Mouse (Mus musculus): ENCODE results near the gene Nudt8. TPM values are rescaled to one million over a fixed set of nuclear protein-coding genes. Genes with fewer than 3 reads are reported as not detected.

Gene Nudt8
- total and polyA plus RNA-seq, 2 experiments from 2014 or later, result 22.1 to 26.2 TPM

GRCm38 (mm10) chr19:4011086-4011485 lies 10.7 kb downstream of the Nudt8 start:
- no peak for DNase-seq (ENCODE audit: low spot score)
- Histone ChIP-seq H3K9ac (replicated peaks; ENCODE audit: low read length, poor library complexity, severe bottlenecking) (no peak overlapping the region), H3K4me2 (ENCODE audit: low read depth, low read length, poor library complexity, severe bottlenecking) (no peak overlapping the region)

GRCm38 (mm10) chr19:4012432-4013022 lies 12.1 kb downstream of the Nudt8 start, which contains the start of gene Ndufv1:
Gene Ndufv1 (minus strand): TSS chr19:4012806.
- TF ChIP-seq CTCF (IDR thresholded peaks at IDR 0.05), result peak; percentile 92
- H3K36me3 ChIP-seq (ENCODE audit: insufficient read depth, low read length), result peaks cover 24% of the 10 kb centered on the region
- H3K4me2 ChIP-seq (ENCODE audit: low read depth, low read length, poor library complexity, severe bottlenecking), result peak within 1 kb of the TSS; percentile 61
- peak within 1 kb of the TSS; percentile 77 for H3K27ac ChIP-seq (ENCODE audit: low read depth, low read length)
- 0% methylated on average over 45 of the region's 45 CpGs for WGBS
- ATAC-seq (ENCODE audit: low FRiP score) (peak; percentile 99), DNase-seq (ENCODE audit: low spot score) (peak; percentile 99)
- peaks cover 5% of the 10 kb centered on the region; the same call in 1 of the 2 replicates for H3K4me1 ChIP-seq (ENCODE audit: insufficient read depth, low read length)
- H3K9me3 ChIP-seq (ENCODE audit: low read length), result no peaks in the 10 kb centered on the region
- no peaks in the 10 kb centered on the region for H3K27me3 ChIP-seq (ENCODE audit: insufficient read depth, low read length)
- peak within 1 kb of the TSS; percentile 81 for H3K4me3 ChIP-seq (ENCODE audit: low read depth, low read length)
- peak within 1 kb of the TSS; percentile 79 for H3K9ac ChIP-seq (replicated peaks; ENCODE audit: low read length, poor library complexity, severe bottlenecking)

More at GRCm38 (mm10) chr19:4011086-4011485, 10.7 kb downstream of the Nudt8 start:
- no peak for ATAC-seq (ENCODE audit: low FRiP score)
- H3K4me1 ChIP-seq (ENCODE audit: insufficient read depth, low read length), result peaks cover 5% of the 10 kb centered on the region; the same call in 1 of the 2 replicates
- TF ChIP-seq CTCF (IDR thresholded peaks at IDR 0.05), result no peak
- 94% methylated on average over 5 of the region's 5 CpGs for WGBS
- H3K4me3 ChIP-seq (ENCODE audit: low read depth, low read length), result no peak overlapping the region
- no peaks in the 10 kb centered on the region for H3K27me3 ChIP-seq (ENCODE audit: insufficient read depth, low read length)
- H3K27ac ChIP-seq (ENCODE audit: low read depth, low read length), result no peak overlapping the region
- H3K36me3 ChIP-seq (ENCODE audit: insufficient read depth, low read length), result peaks cover 37% of the 10 kb centered on the region
- H3K9me3 ChIP-seq (ENCODE audit: low read length), result no peaks in the 10 kb centered on the region

GRCm38 (mm10) chr19:4013066-4013465 lies 12.7 kb downstream of the Nudt8 start:
- H3K27me3 ChIP-seq (ENCODE audit: insufficient read depth, low read length), result no peaks in the 10 kb centered on the region
- peak overlapping the region; percentile 81 for H3K4me3 ChIP-seq (ENCODE audit: low read depth, low read length)
- peak overlapping the region; percentile 56 for H3K4me2 ChIP-seq (ENCODE audit: low read depth, low read length, poor library complexity, severe bottlenecking)
- no peak overlapping the region for H3K9ac ChIP-seq (replicated peaks; ENCODE audit: low read length, poor library complexity, severe bottlenecking)
- no peak overlapping the region for H3K27ac ChIP-seq (ENCODE audit: low read depth, low read length)
- no peaks in the 10 kb centered on the region for H3K9me3 ChIP-seq (ENCODE audit: low read length)
- H3K4me1 ChIP-seq (ENCODE audit: insufficient read depth, low read length), result peaks cover 5% of the 10 kb centered on the region; the same call in 1 of the 2 replicates
- DNase-seq (ENCODE audit: low spot score) (no peak), ATAC-seq (ENCODE audit: low FRiP score) (no peak)
- TF ChIP-seq CTCF (IDR thresholded peaks at IDR 0.05), result no peak
- H3K36me3 ChIP-seq (ENCODE audit: insufficient read depth, low read length), result peaks cover 18% of the 10 kb centered on the region
- whole genome bisulfite sequencing, result 26% methylated on average over 9 of the region's 9 CpGs

DNA sequence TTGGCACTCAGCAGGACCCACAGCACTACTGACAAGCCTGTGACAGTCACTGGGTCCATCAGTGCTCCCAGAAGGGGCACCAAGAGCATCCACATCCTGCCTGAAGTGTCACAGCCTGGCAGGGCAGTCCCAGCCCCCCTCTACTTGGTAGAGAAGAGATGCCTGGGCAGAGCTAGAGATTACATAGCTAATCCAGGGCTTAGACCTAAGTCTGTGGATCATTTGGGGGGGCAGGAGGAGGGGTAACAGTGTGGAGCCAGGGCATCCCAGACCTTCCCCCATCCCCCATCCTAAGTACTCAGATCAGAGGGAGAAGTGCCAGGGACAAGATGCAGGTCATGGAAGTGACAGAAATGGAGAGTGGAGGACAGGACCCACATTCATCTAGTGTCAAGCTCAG lies 14.4 kb downstream of the Nudt8 start:
- no peak overlapping the region for H3K4me2 ChIP-seq (ENCODE audit: low read depth, low read length, poor library complexity, severe bottlenecking)
- H3K36me3 ChIP-seq (ENCODE audit: insufficient read depth, low read length), result peaks cover 2% of the 10 kb centered on the region; the same call in 1 of the 2 replicates
- H3K4me3 ChIP-seq (ENCODE audit: low read depth, low read length), result no peak overlapping the region
- H3K27me3 ChIP-seq (ENCODE audit: insufficient read depth, low read length), result no peaks in the 10 kb centered on the region
- ATAC-seq (ENCODE audit: low FRiP score), result no peak
- no peak for DNase-seq (ENCODE audit: low spot score)
- peaks cover 5% of the 10 kb centered on the region; the same call in 1 of the 2 replicates for H3K4me1 ChIP-seq (ENCODE audit: insufficient read depth, low read length)
- no peak for TF ChIP-seq CTCF (IDR thresholded peaks at IDR 0.05)
- no peak overlapping the region for H3K27ac ChIP-seq (ENCODE audit: low read depth, low read length)
- no peaks in the 10 kb centered on the region for H3K9me3 ChIP-seq (ENCODE audit: low read length)
- H3K9ac ChIP-seq (replicated peaks; ENCODE audit: low read length, poor library complexity, severe bottlenecking), result no peak overlapping the region; the same call in 1 of the 2 replicates

DNA sequence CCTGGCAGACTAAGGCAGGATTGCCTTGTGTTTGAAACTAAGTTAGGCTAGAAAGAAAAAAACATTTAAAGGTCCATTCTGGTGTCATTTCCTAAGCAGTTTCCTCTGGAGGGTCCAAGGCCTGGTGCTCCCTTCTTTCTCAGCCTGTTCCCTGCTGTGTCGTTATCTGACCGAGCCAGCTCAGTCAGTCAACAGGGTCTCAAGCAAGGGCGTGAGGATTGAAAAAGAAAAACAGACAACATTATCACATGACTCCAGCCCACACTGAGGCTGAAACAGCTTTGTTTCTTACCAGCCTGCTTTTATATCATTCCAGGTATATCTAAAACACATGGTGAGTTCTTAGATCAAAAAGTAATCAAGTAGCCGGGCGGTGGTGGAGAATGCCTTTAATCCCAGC lies 15.3 kb downstream of the Nudt8 start:
- H3K9ac ChIP-seq (replicated peaks; ENCODE audit: low read length, poor library complexity, severe bottlenecking), result no peak overlapping the region
- no peak overlapping the region for H3K4me3 ChIP-seq (ENCODE audit: low read depth, low read length)
- 67% methylated on average over 5 of the region's 5 CpGs for WGBS
- H3K36me3 ChIP-seq (ENCODE audit: insufficient read depth, low read length), result no peaks in the 10 kb centered on the region
- no peak overlapping the region for H3K4me2 ChIP-seq (ENCODE audit: low read depth, low read length, poor library complexity, severe bottlenecking)
- H3K9me3 ChIP-seq (ENCODE audit: low read length), result no peaks in the 10 kb centered on the region
- H3K4me1 ChIP-seq (ENCODE audit: insufficient read depth, low read length), result peaks cover 5% of the 10 kb centered on the region; the same call in 1 of the 2 replicates
- H3K27ac ChIP-seq (ENCODE audit: low read depth, low read length), result no peak overlapping the region
- no peak for ATAC-seq (ENCODE audit: low FRiP score)
- no peak for TF ChIP-seq CTCF (IDR thresholded peaks at IDR 0.05)
- H3K27me3 ChIP-seq (ENCODE audit: insufficient read depth, low read length), result no peaks in the 10 kb centered on the region
- no peak for DNase-seq (ENCODE audit: low spot score)

- Histone ChIP-seq H3K4me1 (ENCODE audit: insufficient read depth, low read length) (no peaks in the 10 kb centered on the region), H3K9me3 (ENCODE audit: low read length) (no peaks in the 10 kb centered on the region), H3K9ac (replicated peaks; ENCODE audit: low read length, poor library complexity, severe bottlenecking) (no peak overlapping the region), H3K4me2 (ENCODE audit: low read depth, low read length, poor library complexity, severe bottlenecking) (no peak overlapping the region), H3K36me3 (ENCODE audit: insufficient read depth, low read length) (no peaks in the 10 kb centered on the region), H3K27ac (ENCODE audit: low read depth, low read length) (no peak overlapping the region), H3K27me3 (ENCODE audit: insufficient read depth, low read length) (no peaks in the 10 kb centered on the region), H3K4me3 (ENCODE audit: low read depth, low read length) (no peak overlapping the region)
- no peak for TF ChIP-seq CTCF (IDR thresholded peaks at IDR 0.05)
- 67% methylated on average over 10 of the region's 10 CpGs for WGBS
- ATAC-seq (ENCODE audit: low FRiP score) (no peak), DNase-seq (ENCODE audit: low spot score) (no peak)
These were observed 17.7 kb downstream of the Nudt8 start for GRCm38 (mm10) chr19:4017921-4018587.

Data from midbrain, postnatal 0 days (tissue).